Mouse (Mus musculus): ENCODE data around the gene 9630041A04Rik. TPM values are rescaled to one million over a fixed set of nuclear protein-coding genes. Genes with fewer than 3 reads are reported as not detected.

Gene 9630041A04Rik
- 0.17 and 0.33 TPM in 2 replicates for polyA plus RNA-seq (2016; fragmentation: Nextera tagmentation; extraction: Ambion mirVana)

- no peaks in the 10 kb centered on the region for H3K27me3 ChIP-seq (ENCODE audit: insufficient read depth, poor library complexity, severe bottlenecking)
- 79% methylated on average over 15 of the region's 15 CpGs for WGBS
- DNase-seq (ENCODE audit: low spot score) = no peak
- no peaks in the 10 kb centered on the region for H3K36me3 ChIP-seq
- H3K4me3 ChIP-seq = peak within 1 kb of the TSS; percentile 11; the same call in 1 of the 2 replicates
- H3K27ac ChIP-seq = peak within 1 kb of the TSS; percentile 53
- H3K9me3 ChIP-seq = no peaks in the 10 kb centered on the region
- peaks cover 26% of the 10 kb centered on the region for H3K4me1 ChIP-seq (replicated peaks)
Observed at GRCm38 (mm10) chr9:101861596-101862471, at the start of gene 9630041A04Rik. TSS of gene 9630041A04Rik (plus strand) at chr9:101861841.

GRCm38 (mm10) chr9:101823896-101824295 lies 37.7 kb upstream of the 9630041A04Rik start:
- Histone ChIP-seq H3K27me3 (ENCODE audit: insufficient read depth, poor library complexity, severe bottlenecking) (peaks cover 7% of the 10 kb centered on the region), H3K4me1 (replicated peaks) (peaks cover 35% of the 10 kb centered on the region), H3K9me3 (no peaks in the 10 kb centered on the region), H3K36me3 (no peaks in the 10 kb centered on the region), H3K27ac (no peak overlapping the region), H3K4me3 (no peak overlapping the region)
- WGBS = 64% methylated on average over 7 of the region's 7 CpGs
- DNase-seq (ENCODE audit: low spot score) = no peak

- H3K27me3 ChIP-seq (ENCODE audit: insufficient read depth, poor library complexity, severe bottlenecking) = peaks cover 7% of the 10 kb centered on the region
- no peak overlapping the region for H3K27ac ChIP-seq
- no peaks in the 10 kb centered on the region for H3K9me3 ChIP-seq
- H3K4me3 ChIP-seq = no peak overlapping the region
- WGBS = 90% methylated on average over 8 of the region's 8 CpGs
- DNase-seq (ENCODE audit: low spot score) = no peak
- H3K4me1 ChIP-seq (replicated peaks) = peaks cover 35% of the 10 kb centered on the region
- H3K36me3 ChIP-seq = no peaks in the 10 kb centered on the region
Observed at GRCm38 (mm10) chr9:101825626-101826025, 36.0 kb upstream of the 9630041A04Rik start.

GRCm38 (mm10) chr9:101833619-101834018 lies 28.0 kb upstream of the 9630041A04Rik start:
- no peak overlapping the region for H3K27ac ChIP-seq
- H3K4me3 ChIP-seq = no peak overlapping the region
- 84% methylated on average over 2 of the region's 2 CpGs for WGBS
- H3K4me1 ChIP-seq (replicated peaks) = no peaks in the 10 kb centered on the region
- no peak for DNase-seq (ENCODE audit: low spot score)
- H3K36me3 ChIP-seq = no peaks in the 10 kb centered on the region
- H3K9me3 ChIP-seq = no peaks in the 10 kb centered on the region
- no peaks in the 10 kb centered on the region for H3K27me3 ChIP-seq (ENCODE audit: insufficient read depth, poor library complexity, severe bottlenecking)

- DNase-seq (ENCODE audit: low spot score) = no peak
Observed at GRCm38 (mm10) chr9:101841101-101841500, 20.5 kb upstream of the 9630041A04Rik start.

GRCm38 (mm10) chr9:101843893-101844292 lies 17.7 kb upstream of the 9630041A04Rik start:
- Histone ChIP-seq H3K27ac (no peak overlapping the region), H3K4me1 (replicated peaks) (no peaks in the 10 kb centered on the region), H3K9me3 (no peaks in the 10 kb centered on the region), H3K27me3 (ENCODE audit: insufficient read depth, poor library complexity, severe bottlenecking) (no peaks in the 10 kb centered on the region), H3K4me3 (no peak overlapping the region), H3K36me3 (no peaks in the 10 kb centered on the region)
- DNase-seq (ENCODE audit: low spot score) = no peak
- WGBS = 86% methylated on average over 4 of the region's 4 CpGs

More at GRCm38 (mm10) chr9:101841101-101841500, 20.5 kb upstream of the 9630041A04Rik start:
- no peaks in the 10 kb centered on the region for H3K36me3 ChIP-seq
- H3K27me3 ChIP-seq (ENCODE audit: insufficient read depth, poor library complexity, severe bottlenecking) = no peaks in the 10 kb centered on the region
- no peaks in the 10 kb centered on the region for H3K9me3 ChIP-seq
- H3K4me3 ChIP-seq = no peak overlapping the region
- WGBS = 93% methylated on average over 11 of the region's 11 CpGs
- H3K4me1 ChIP-seq (replicated peaks) = no peaks in the 10 kb centered on the region
- no peak overlapping the region for H3K27ac ChIP-seq

GRCm38 (mm10) chr9:101845691-101846090 lies 15.9 kb upstream of the 9630041A04Rik start:
- 89% methylated on average over 6 of the region's 6 CpGs for WGBS
- no peaks in the 10 kb centered on the region for H3K36me3 ChIP-seq
- 0 out of 2 replicates have a peak, but pooled peaks cover 3% of the 10 kb centered on the region for H3K9me3 ChIP-seq
- DNase-seq (ENCODE audit: low spot score) = no peak
- no peaks in the 10 kb centered on the region for H3K27me3 ChIP-seq (ENCODE audit: insufficient read depth, poor library complexity, severe bottlenecking)
- no peak overlapping the region for H3K27ac ChIP-seq
- no peak overlapping the region for H3K4me3 ChIP-seq
- H3K4me1 ChIP-seq (replicated peaks) = no peaks in the 10 kb centered on the region

- WGBS = 20% methylated on average over 12 of the region's 12 CpGs
- no peaks in the 10 kb centered on the region for H3K9me3 ChIP-seq
- no peaks in the 10 kb centered on the region for H3K27me3 ChIP-seq (ENCODE audit: insufficient read depth, poor library complexity, severe bottlenecking)
- H3K4me3 ChIP-seq = peak overlapping the region; percentile 11; the same call in 1 of the 2 replicates
- peaks cover 26% of the 10 kb centered on the region for H3K4me1 ChIP-seq (replicated peaks)
- no peaks in the 10 kb centered on the region for H3K36me3 ChIP-seq
- DNase-seq (ENCODE audit: low spot score) = peak; percentile 44
- peak overlapping the region; percentile 53 for H3K27ac ChIP-seq
Observed at GRCm38 (mm10) chr9:101862481-101863065, 932 bp downstream of the 9630041A04Rik start.

- Histone ChIP-seq H3K4me1 (replicated peaks) (peaks cover 26% of the 10 kb centered on the region), H3K36me3 (no peaks in the 10 kb centered on the region), H3K9me3 (no peaks in the 10 kb centered on the region), H3K27ac (peak overlapping the region; percentile 53), H3K4me3 (no peak overlapping the region), H3K27me3 (ENCODE audit: insufficient read depth, poor library complexity, severe bottlenecking) (no peaks in the 10 kb centered on the region)
- DNase-seq (ENCODE audit: low spot score) = no peak
- WGBS = 56% methylated on average over 5 of the region's 5 CpGs
Observed at GRCm38 (mm10) chr9:101863130-101863529, 1.5 kb downstream of the 9630041A04Rik start.

- Histone ChIP-seq H3K36me3 (no peaks in the 10 kb centered on the region), H3K4me3 (no peak overlapping the region), H3K27ac (no peak overlapping the region), H3K27me3 (ENCODE audit: insufficient read depth, poor library complexity, severe bottlenecking) (no peaks in the 10 kb centered on the region), H3K4me1 (replicated peaks) (0 out of 2 replicates have a peak, but pooled peaks cover under 1% of the 10 kb centered on the region), H3K9me3 (no peaks in the 10 kb centered on the region)
- WGBS = 96% methylated on average over 6 of the region's 6 CpGs
- no peak for DNase-seq (ENCODE audit: low spot score)
Observed at GRCm38 (mm10) chr9:101868593-101868992, 7.0 kb downstream of the 9630041A04Rik start.

GRCm38 (mm10) chr9:101870034-101870433 lies 8.4 kb downstream of the 9630041A04Rik start:
- Histone ChIP-seq H3K9me3 (no peaks in the 10 kb centered on the region), H3K36me3 (no peaks in the 10 kb centered on the region), H3K4me3 (no peak overlapping the region), H3K4me1 (replicated peaks) (no peaks in the 10 kb centered on the region), H3K27ac (no peak overlapping the region), H3K27me3 (ENCODE audit: insufficient read depth, poor library complexity, severe bottlenecking) (no peaks in the 10 kb centered on the region)
- 88% methylated on average over 4 of the region's 4 CpGs for WGBS
- DNase-seq (ENCODE audit: low spot score) = no peak

GRCm38 (mm10) chr9:101875306-101875705 lies 13.7 kb downstream of the 9630041A04Rik start:
- WGBS = 92% methylated on average over 1 of the region's 1 CpGs
- H3K27ac ChIP-seq = no peak overlapping the region
- H3K4me1 ChIP-seq (replicated peaks) = no peaks in the 10 kb centered on the region

More at GRCm38 (mm10) chr9:101875306-101875705, 13.7 kb downstream of the 9630041A04Rik start:
- no peaks in the 10 kb centered on the region for H3K27me3 ChIP-seq (ENCODE audit: insufficient read depth, poor library complexity, severe bottlenecking)
- no peaks in the 10 kb centered on the region for H3K36me3 ChIP-seq
- H3K4me3 ChIP-seq = no peak overlapping the region
- no peaks in the 10 kb centered on the region for H3K9me3 ChIP-seq
- no peak for DNase-seq (ENCODE audit: low spot score)

All from hindbrain, embryonic 10.5 days (tissue).